In genomic region chr12:103202592-103203544, GRCm38 (mm10) we compare ENCODE assay signal across 9 mouse cellular contexts. TPM values are rescaled to one million over a fixed set of nuclear protein-coding genes. Genes with fewer than 3 reads are reported as not detected.
A peak's percentile ranks its signal among the peaks of the same experiment; 100 is the strongest.
DNase-seq lines count a peak whose midpoint lies in the region; ATAC-seq lines count a peak whose summit lies in the region.
"Had no signal": no experiment of that assay in that cellular context is flagged by ENCODE, and none has a peak within 500 bp of the region (broad histone marks: within the 10 kb centered on the region; RNA-seq: fewer than 3 reads in every experiment).

No protein-coding gene starts in this region.

- H3K4me3 ChIP-seq in hindbrain, embryonic 12.5 days = no peak overlapping the region
- H3K4me3 ChIP-seq in limb, embryonic 13.5 days = no peak overlapping the region
- no peak overlapping the region for H3K4me3 ChIP-seq in stomach, embryonic 14.5 days (ENCODE audit: low read depth, low read length)

- H3K9me3 ChIP-seq in hindbrain, embryonic 12.5 days (replicated peaks) = no peaks in the 10 kb centered on the region
- no peaks in the 10 kb centered on the region for H3K9me3 ChIP-seq in limb, embryonic 13.5 days
- no peaks in the 10 kb centered on the region for H3K9me3 ChIP-seq in stomach, embryonic 14.5 days (ENCODE audit: control insufficient read depth, low read depth, low read length)

- H3K4me2 ChIP-seq in hindbrain, embryonic 12.5 days (replicated peaks) = no peak overlapping the region
- no peak overlapping the region for H3K4me2 ChIP-seq in limb, embryonic 13.5 days (replicated peaks)
- no peak overlapping the region for H3K4me2 ChIP-seq in stomach, embryonic 14.5 days (replicated peaks; ENCODE audit: low read depth, low read length)

- intact Hi-C loops in left cerebral cortex, postnatal 4 days (cut with DNase I) = no loop called here
- intact Hi-C loops in left cerebral cortex, postnatal 36 days (cut with DNase I) = no loop called here

- peak; percentile 75 for DNase-seq in left cerebral cortex, postnatal 4 days
- no peak for DNase-seq in left cerebral cortex, postnatal 36 days (ENCODE audit: low spot score in 2 of 2)
- peak; percentile 33 to 71 for DNase-seq in cerebellum, postnatal 4 days (ENCODE audit: low spot score in 2 of 2)
- no peak for DNase-seq in spleen, adult 12 weeks (ENCODE audit: low spot score)
- no peak for DNase-seq in thymus, postnatal 10 days (ENCODE audit: low spot score in 2 of 2)

- no peaks in the 10 kb centered on the region for H3K27me3 ChIP-seq in hindbrain, embryonic 12.5 days
- H3K27me3 ChIP-seq in limb, embryonic 13.5 days = no peaks in the 10 kb centered on the region
- no peaks in the 10 kb centered on the region for H3K27me3 ChIP-seq in stomach, embryonic 14.5 days (ENCODE audit: control insufficient read depth, insufficient read depth, low read length)

- no peaks in the 10 kb centered on the region for H3K36me3 ChIP-seq in hindbrain, embryonic 12.5 days
- no peaks in the 10 kb centered on the region for H3K36me3 ChIP-seq in limb, embryonic 13.5 days
- no peaks in the 10 kb centered on the region for H3K36me3 ChIP-seq in stomach, embryonic 14.5 days (ENCODE audit: control insufficient read depth, insufficient read depth, low read length)

- peak; percentile 80 for ATAC-seq in hindbrain, embryonic 12.5 days (ENCODE audit: low FRiP score)
- peak; percentile 61; the same call in 1 of the 2 replicates for ATAC-seq in limb, embryonic 13.5 days (ENCODE audit: low FRiP score, low read depth)
- peak; percentile 59; the same call in 1 of the 2 replicates for ATAC-seq in stomach, embryonic 14.5 days (ENCODE audit: insufficient number of reproducible peaks, insufficient read depth, low FRiP score, low read depth)

- H3K9ac ChIP-seq in hindbrain, embryonic 12.5 days = peak overlapping the region; percentile 23; the same call in 1 of the 2 replicates
- H3K9ac ChIP-seq in limb, embryonic 13.5 days = no peak overlapping the region
- no peak overlapping the region; the same call in 1 of the 2 replicates for H3K9ac ChIP-seq in stomach, embryonic 14.5 days (replicated peaks; ENCODE audit: low read depth, low read length)

- 22% methylated on average over 11 of the region's 11 CpGs for WGBS in hindbrain, embryonic 12.5 days
- WGBS in limb, embryonic 13.5 days = 17% methylated on average over 11 of the region's 11 CpGs
- 16% methylated on average over 11 of the region's 11 CpGs for WGBS in stomach, embryonic 14.5 days

- H3K27ac ChIP-seq in hindbrain, embryonic 12.5 days = peak overlapping the region; percentile 68
- H3K27ac ChIP-seq in limb, embryonic 13.5 days = no peak overlapping the region
- H3K27ac ChIP-seq in stomach, embryonic 14.5 days (ENCODE audit: low read length) = no peak overlapping the region; the same call in 1 of the 2 replicates
- H3K27ac ChIP-seq: macrophage had no signal

- H3K4me1 ChIP-seq in hindbrain, embryonic 12.5 days = peaks cover 14% of the 10 kb centered on the region
- H3K4me1 ChIP-seq in limb, embryonic 13.5 days = peaks cover 13% of the 10 kb centered on the region
- H3K4me1 ChIP-seq in stomach, embryonic 14.5 days (ENCODE audit: control insufficient read depth, insufficient read depth, low read length) = peaks cover 12% of the 10 kb centered on the region; the same call in 1 of the 2 replicates

RNA-seq across cellular contexts. Expression of gene Prima1, which starts 39.1 kb away (rescaled TPM):
- total RNA-seq in left cerebral cortex, postnatal 4 days (2021) = 1 to 10 TPM in 1 of 2 experiments, under 1 TPM in 1; 0.62 to 1.8 TPM
- 1 to 10 TPM; 6.6 to 6.9 TPM for total RNA-seq in left cerebral cortex, postnatal 36 days (2021)
- 0.80 and 1.6 TPM in 2 replicates for polyA plus RNA-seq in hindbrain, embryonic 12.5 days (2016; fragmentation: Nextera tagmentation; extraction: Ambion mirVana)
- polyA plus RNA-seq in limb, embryonic 13.5 days (2015; fragmentation: Nextera tagmentation; extraction: Ambion mirVana) = 0.53 TPM in 1 of 2 replicates, not detected in the other
- polyA plus RNA-seq in stomach, embryonic 14.5 days (2014; fragmentation: Nextera tagmentation; extraction: Ambion mirVana) = 3.4 and 3.5 TPM in 2 replicates
- polyA plus RNA-seq: macrophage had no signal

Comparison
In these comparisons a context has a peak if more than half of its experiments do, and no peak if none do; other contexts are left out.
1. DNase-seq: peak in left cerebral cortex, postnatal 4 days (single experiment) and cerebellum, postnatal 4 days (2 of 2); none in left cerebral cortex, postnatal 36 days (0 of 2), spleen, adult 12 weeks (single experiment) and thymus, postnatal 10 days (0 of 2).
2. Peak in every context shown above with its lines, with median percentiles within 50 percentile points of each other: ATAC-seq.